Mouse (Mus musculus) hindbrain, embryonic 13.5 days (tissue): ENCODE measurements around the gene Wdr86. TPM values are rescaled to one million over a fixed set of nuclear protein-coding genes. Genes with fewer than 3 reads are reported as not detected.

ENCODE experiments used
- ATAC-seq: fragments of 200-750 bp; cut with Nextera tagmentation; 2 replicates; pipeline ENCODE4 v1.8.0; 2017; ENCODE audit warnings: moderate TSS enrichment; ENCODE audit not compliant: low FRiP score
- H3K27ac ChIP-seq: fragments of 300-500 bp; sonication (generic); 2 replicates; pipeline ENCODE4 v1.5.1; 2015; ENCODE audit warnings: inconsistent platforms, mild to moderate bottlenecking, moderate library complexity
- H3K27me3 ChIP-seq: fragments of 300-500 bp; sonication (generic); 2 replicates; pipeline ENCODE4 v1.6.1; 2015; ENCODE audit warnings: mild to moderate bottlenecking, inconsistent platforms
- H3K36me3 ChIP-seq: fragments of 300-500 bp; sonication (generic); 2 replicates; pipeline ENCODE4 v1.6.1; 2015; ENCODE audit warnings: mild to moderate bottlenecking, inconsistent platforms
- H3K4me1 ChIP-seq: fragments of 300-500 bp; sonication (generic); replicated peaks from 2 replicates; pipeline ENCODE4 v1.6.1; 2015; ENCODE audit warnings: inconsistent platforms
- H3K4me2 ChIP-seq: fragments of 300-500 bp; sonication (generic); 2 replicates; pipeline ENCODE4 v1.6.1; 2015; ENCODE audit warnings: inconsistent platforms, mild to moderate bottlenecking, moderate library complexity
- H3K4me3 ChIP-seq: fragments of 300-500 bp; sonication (generic); 2 replicates; pipeline ENCODE4 v1.5.1; 2015; ENCODE audit warnings: mild to moderate bottlenecking, inconsistent platforms
- H3K9ac ChIP-seq: fragments of 300-500 bp; sonication (generic); 2 replicates; pipeline ENCODE4 v1.6.1; 2015; ENCODE audit warnings: mild to moderate bottlenecking, inconsistent platforms
- H3K9me3 ChIP-seq: fragments of 300-500 bp; sonication (generic); 2 replicates; pipeline ENCODE4 v1.6.1; 2016; ENCODE audit warnings: inconsistent platforms
- WGBS: fragments of 180-500 bp; shearing (Covaris S2); methylation state at CpG from one replicate; pipeline ENCODE4 v1.1.7; 2015; 5-methylcytosine and 5-hydroxymethylcytosine counted together
- polyA plus RNA-seq: library from polyadenylated mRNA; unstranded; fragments of >200 nt; fragmentation: Nextera tagmentation; extraction: Ambion mirVana; gene quantifications from 2 replicates; pipeline ENCODE4 v1.2.1, GENCODE M21; 2015

Gene Wdr86
- polyA plus RNA-seq, 1 experiment from 2014 or later, result 8.0 TPM

GRCm38 (mm10) chr5:24729797-24730487 is 585 bp downstream of the Wdr86 start:
- H3K36me3 ChIP-seq, result no peaks in the 10 kb centered on the region
- peaks cover 29% of the 10 kb centered on the region for H3K4me1 ChIP-seq
- H3K9me3 ChIP-seq, result no peaks in the 10 kb centered on the region
- peaks cover 48% of the 10 kb centered on the region for H3K27me3 ChIP-seq
- WGBS, result 1% methylated on average over 49 of the region's 49 CpGs
- no peak for ATAC-seq
- peak overlapping the region; percentile 43 for H3K4me3 ChIP-seq
- no peak overlapping the region for H3K27ac ChIP-seq
- peak overlapping the region; percentile 66 for H3K9ac ChIP-seq
- peak overlapping the region; percentile 58 for H3K4me2 ChIP-seq

- no peak for ATAC-seq
- Histone ChIP-seq H3K9me3 (no peaks in the 10 kb centered on the region), H3K27me3 (peaks cover 45% of the 10 kb centered on the region), H3K36me3 (no peaks in the 10 kb centered on the region), H3K4me2 (no peak overlapping the region), H3K4me1 (peaks cover 30% of the 10 kb centered on the region), H3K9ac (no peak overlapping the region), H3K4me3 (no peak overlapping the region), H3K27ac (no peak overlapping the region)
- WGBS, result 74% methylated on average over 12 of the region's 12 CpGs
Measured at GRCm38 (mm10) chr5:24726901-24727836, 3.4 kb downstream of the Wdr86 start.

- no peak overlapping the region for H3K9ac ChIP-seq
- peaks cover 32% of the 10 kb centered on the region for H3K27me3 ChIP-seq
- H3K27ac ChIP-seq, result peak overlapping the region; percentile 60; the same call in 1 of the 2 replicates
- WGBS, result 72% methylated on average over 6 of the region's 6 CpGs
- H3K9me3 ChIP-seq, result no peaks in the 10 kb centered on the region
- no peak overlapping the region for H3K4me3 ChIP-seq
- peaks cover 28% of the 10 kb centered on the region for H3K4me1 ChIP-seq
- H3K4me2 ChIP-seq, result no peak overlapping the region
- no peaks in the 10 kb centered on the region for H3K36me3 ChIP-seq
- no peak for ATAC-seq
Measured at GRCm38 (mm10) chr5:24725897-24726296, 4.6 kb downstream of the Wdr86 start.

- Histone ChIP-seq H3K9me3 (no peaks in the 10 kb centered on the region), H3K36me3 (no peaks in the 10 kb centered on the region), H3K4me3 (no peak overlapping the region), H3K27me3 (peaks cover 21% of the 10 kb centered on the region), H3K9ac (peak overlapping the region; percentile 29; the same call in 1 of the 2 replicates), H3K4me2 (no peak overlapping the region), H3K4me1 (peaks cover 17% of the 10 kb centered on the region), H3K27ac (peak overlapping the region; percentile 60)
- WGBS, result 44% methylated on average over 5 of the region's 5 CpGs
- ATAC-seq, result 0 out of 2 replicates have a peak, but pooled peaks have one; percentile 54
Measured at GRCm38 (mm10) chr5:24724805-24725204, 5.7 kb downstream of the Wdr86 start.

GRCm38 (mm10) chr5:24724270-24724634 is 6.3 kb downstream of the Wdr86 start:
- 84% methylated on average over 5 of the region's 5 CpGs for WGBS

GRCm38 (mm10) chr5:24723527-24724269 is 6.8 kb downstream of the Wdr86 start:
- Histone ChIP-seq H3K27me3 (peaks cover 10% of the 10 kb centered on the region), H3K4me2 (no peak overlapping the region), H3K9me3 (no peaks in the 10 kb centered on the region), H3K27ac (no peak overlapping the region), H3K36me3 (no peaks in the 10 kb centered on the region), H3K4me3 (no peak overlapping the region), H3K4me1 (peaks cover 14% of the 10 kb centered on the region), H3K9ac (no peak overlapping the region)
- WGBS, result 81% methylated on average over 11 of the region's 11 CpGs
- no peak for ATAC-seq

More at GRCm38 (mm10) chr5:24724270-24724634, 6.3 kb downstream of the Wdr86 start:
- Histone ChIP-seq H3K27ac (peak overlapping the region; percentile 52; the same call in 1 of the 2 replicates), H3K27me3 (peaks cover 15% of the 10 kb centered on the region), H3K4me3 (no peak overlapping the region), H3K4me1 (peaks cover 14% of the 10 kb centered on the region), H3K4me2 (no peak overlapping the region), H3K9me3 (no peaks in the 10 kb centered on the region), H3K9ac (peak overlapping the region; percentile 29; the same call in 1 of the 2 replicates), H3K36me3 (no peaks in the 10 kb centered on the region)
- no peak for ATAC-seq

GRCm38 (mm10) chr5:24719852-24720251 is 10.7 kb downstream of the Wdr86 start:
- Histone ChIP-seq H3K27ac (no peak overlapping the region), H3K9ac (no peak overlapping the region), H3K27me3 (no peaks in the 10 kb centered on the region), H3K4me2 (no peak overlapping the region), H3K4me3 (no peak overlapping the region), H3K4me1 (peaks cover 8% of the 10 kb centered on the region), H3K36me3 (no peaks in the 10 kb centered on the region), H3K9me3 (no peaks in the 10 kb centered on the region)
- no peak for ATAC-seq
- 87% methylated on average over 3 of the region's 3 CpGs for WGBS

GRCm38 (mm10) chr5:24718076-24718475 is 12.5 kb downstream of the Wdr86 start:
- Histone ChIP-seq H3K27ac (no peak overlapping the region), H3K4me3 (no peak overlapping the region), H3K4me2 (no peak overlapping the region), H3K9me3 (no peaks in the 10 kb centered on the region), H3K36me3 (no peaks in the 10 kb centered on the region), H3K27me3 (no peaks in the 10 kb centered on the region), H3K4me1 (no peaks in the 10 kb centered on the region; the same call in 1 of the 2 replicates), H3K9ac (no peak overlapping the region)
- WGBS, result 93% methylated on average over 6 of the region's 6 CpGs
- ATAC-seq, result no peak

- Histone ChIP-seq H3K9me3 (peaks cover 9% of the 10 kb centered on the region; the same call in 1 of the 2 replicates), H3K4me3 (no peak overlapping the region), H3K4me1 (peaks cover 5% of the 10 kb centered on the region; the same call in 1 of the 2 replicates), H3K27ac (no peak overlapping the region), H3K27me3 (no peaks in the 10 kb centered on the region), H3K9ac (no peak overlapping the region), H3K36me3 (peaks cover 32% of the 10 kb centered on the region), H3K4me2 (no peak overlapping the region)
- 82% methylated on average over 6 of the region's 6 CpGs for WGBS
- ATAC-seq, result no peak
Measured at GRCm38 (mm10) chr5:24713987-24714386, 16.5 kb downstream of the Wdr86 start.

- no peak overlapping the region for H3K4me3 ChIP-seq
- H3K9me3 ChIP-seq, result peaks cover 9% of the 10 kb centered on the region; the same call in 1 of the 2 replicates
- ATAC-seq, result no peak
- WGBS, result 88% methylated on average over 2 of the region's 2 CpGs
- H3K9ac ChIP-seq, result no peak overlapping the region
- H3K4me2 ChIP-seq, result no peak overlapping the region
- H3K36me3 ChIP-seq, result peaks cover 40% of the 10 kb centered on the region
- peaks cover 5% of the 10 kb centered on the region; the same call in 1 of the 2 replicates for H3K4me1 ChIP-seq
- no peaks in the 10 kb centered on the region for H3K27me3 ChIP-seq
- H3K27ac ChIP-seq, result no peak overlapping the region
Measured at GRCm38 (mm10) chr5:24713199-24713598, 17.3 kb downstream of the Wdr86 start.

- no peak for ATAC-seq
- H3K36me3 ChIP-seq, result peaks cover 56% of the 10 kb centered on the region
- 96% methylated on average over 6 of the region's 6 CpGs for WGBS
- H3K27ac ChIP-seq, result no peak overlapping the region
- H3K4me2 ChIP-seq, result no peak overlapping the region
- peaks cover 5% of the 10 kb centered on the region; the same call in 1 of the 2 replicates for H3K4me1 ChIP-seq
- no peak overlapping the region for H3K4me3 ChIP-seq
- H3K9ac ChIP-seq, result no peak overlapping the region
- H3K9me3 ChIP-seq, result peaks cover 9% of the 10 kb centered on the region; the same call in 1 of the 2 replicates
- H3K27me3 ChIP-seq, result no peaks in the 10 kb centered on the region
Measured at GRCm38 (mm10) chr5:24711615-24712014, 18.9 kb downstream of the Wdr86 start.
